Mouse (Mus musculus) C2C12 (cell line): ENCODE measurements around the gene Tada1.

Experiments
- CEBPB ChIP-seq: IDR thresholded peaks from one replicate; pipeline ENCODE4 v1.6.1; 2011; ENCODE audit warnings: low read depth, mild to moderate bottlenecking, control low read depth, moderate library complexity
- CTCF ChIP-seq: IDR thresholded peaks from one replicate; pipeline ENCODE4 v1.5.1; 2011; ENCODE audit not compliant: control insufficient read depth, insufficient read depth, insufficient read length
- MAX ChIP-seq: IDR thresholded peaks from one replicate; pipeline ENCODE4 v1.6.1; 2011; ENCODE audit warnings: mild to moderate bottlenecking, control low read depth
- MYOD1 ChIP-seq: IDR thresholded peaks from one replicate; pipeline ENCODE4 v1.6.1; 2011; ENCODE audit warnings: low read depth; ENCODE audit not compliant: control insufficient read depth, insufficient read length
- MYOG ChIP-seq: IDR thresholded peaks from one replicate; pipeline ENCODE4 v1.6.1; 2011; ENCODE audit not compliant: control insufficient read depth, insufficient read length; ENCODE audit errors: extremely low read depth

- no peak for TF ChIP-seq MYOD1
- TF ChIP-seq MAX: no peak
- no peak for TF ChIP-seq CTCF
- no peak for TF ChIP-seq MYOG
- no peak for TF ChIP-seq CEBPB
Measured at GRCm38 (mm10) chr1:166403846-166404245, 24.9 kb downstream of the Tada1 start.
